Mouse (Mus musculus): ENCODE measurements around the gene Eif2d. TPM values are rescaled to one million over a fixed set of nuclear protein-coding genes. Genes with fewer than 3 reads are reported as not detected.

Eif2d gene
- polyA plus RNA-seq, 1 experiment: 32.6 TPM

- Histone ChIP-seq H3K4me2 (ENCODE audit: low read depth) (no peak overlapping the region), H3K4me3 (no peak overlapping the region), H3ac (ENCODE audit: control insufficient read depth, insufficient read length) (no peak overlapping the region), H3K27me3 (ENCODE audit: control insufficient read depth, insufficient read depth, insufficient read length) (no peaks in the 10 kb centered on the region), H3K79me2 (ENCODE audit: control insufficient read depth, insufficient read depth) (no peaks in the 10 kb centered on the region), H3K36me3 (ENCODE audit: control insufficient read depth, insufficient read depth) (peaks cover 4% of the 10 kb centered on the region)
- TF ChIP-seq TCF12 (IDR thresholded peaks at IDR 0.05; ENCODE audit: insufficient read depth, poor library complexity, severe bottlenecking) (no peak), E2F4 (IDR thresholded peaks at IDR 0.05; ENCODE audit: insufficient read depth) (no peak), TCF3 (IDR thresholded peaks at IDR 0.05; ENCODE audit: insufficient read length, low read depth) (no peak), MYOG (IDR thresholded peaks at IDR 0.05; ENCODE audit: control insufficient read depth in 1 of 3, insufficient read depth in 1 of 3, insufficient read length in 2 of 3, low read depth in 2 of 3) (no peak)
These were observed 28.9 kb downstream of the Eif2d start for GRCm38 (mm10) chr1:131181642-131182527.

GRCm38 (mm10) chr1:131183201-131183600 is 30.2 kb downstream of the Eif2d start:
- Histone ChIP-seq H3ac (ENCODE audit: control insufficient read depth, insufficient read length) (no peak overlapping the region), H3K4me3 (no peak overlapping the region), H3K27me3 (ENCODE audit: control insufficient read depth, insufficient read depth, insufficient read length) (no peaks in the 10 kb centered on the region), H3K36me3 (ENCODE audit: control insufficient read depth, insufficient read depth) (no peaks in the 10 kb centered on the region), H3K4me2 (ENCODE audit: low read depth) (peak overlapping the region; percentile 68), H3K79me2 (ENCODE audit: control insufficient read depth, insufficient read depth) (no peaks in the 10 kb centered on the region)
- TF ChIP-seq SRF (IDR thresholded peaks at IDR 0.05; ENCODE audit: control insufficient read depth, insufficient read length, low read depth) (no peak), POLR2AphosphoS2 (IDR thresholded peaks at IDR 0.05; ENCODE audit: insufficient read length, low read depth) (peak; percentile 29), USF1 (IDR thresholded peaks at IDR 0.05; ENCODE audit: low read depth) (no peak), E2F4 (IDR thresholded peaks at IDR 0.05; ENCODE audit: insufficient read depth) (no peak)

- peak overlapping the region; percentile 68 for H3K4me2 ChIP-seq (ENCODE audit: low read depth)
- TF ChIP-seq CEBPB (IDR thresholded peaks at IDR 0.05; ENCODE audit: insufficient read depth, poor library complexity, severe bottlenecking) (0 out of 2 replicates have a peak, but pooled peaks have one; percentile 43), MYOG (IDR thresholded peaks at IDR 0.05; ENCODE audit: control insufficient read depth in 1 of 3, insufficient read depth in 1 of 3, insufficient read length in 2 of 3, low read depth in 2 of 3) (peak in 2 of 3 experiments; percentile 70 to 72), MYOD1 (IDR thresholded peaks at IDR 0.05; ENCODE audit: control insufficient read depth in 1 of 3, insufficient read length in 2 of 3, low read depth in 2 of 3) (peak in 2 of 3 experiments; percentile 79 to 85), USF1 (IDR thresholded peaks at IDR 0.05; ENCODE audit: low read depth) (no peak), POLR2A (IDR thresholded peaks at IDR 0.05; ENCODE audit: insufficient read length, low read depth) (no peak), TCF12 (IDR thresholded peaks at IDR 0.05; ENCODE audit: insufficient read depth, poor library complexity, severe bottlenecking) (peak; percentile 55)
These were observed 31.4 kb downstream of the Eif2d start for GRCm38 (mm10) chr1:131184253-131184955.

GRCm38 (mm10) chr1:131184956-131185660 is 32.1 kb downstream of the Eif2d start:
- no peaks in the 10 kb centered on the region for H3K79me2 ChIP-seq (ENCODE audit: control insufficient read depth, insufficient read depth)
- no peaks in the 10 kb centered on the region for H3K27me3 ChIP-seq (ENCODE audit: control insufficient read depth, insufficient read depth, insufficient read length)
- H3K4me3 ChIP-seq: no peak overlapping the region
- H3K36me3 ChIP-seq (ENCODE audit: control insufficient read depth, insufficient read depth): no peaks in the 10 kb centered on the region
- H3K4me2 ChIP-seq (ENCODE audit: low read depth): peak overlapping the region; percentile 55
- TF ChIP-seq POLR2AphosphoS2 (IDR thresholded peaks at IDR 0.05; ENCODE audit: insufficient read length, low read depth) (no peak), USF1 (IDR thresholded peaks at IDR 0.05; ENCODE audit: low read depth) (no peak), E2F4 (IDR thresholded peaks at IDR 0.05; ENCODE audit: insufficient read depth) (no peak), MYOG (IDR thresholded peaks at IDR 0.05; ENCODE audit: control insufficient read depth in 1 of 3, insufficient read depth in 1 of 3, insufficient read length in 2 of 3, low read depth in 2 of 3) (no peak), SRF (IDR thresholded peaks at IDR 0.05; ENCODE audit: control insufficient read depth, insufficient read length, low read depth) (no peak), MAX (IDR thresholded peaks at IDR 0.05; ENCODE audit: low read depth) (no peak), REST (IDR thresholded peaks at IDR 0.05; ENCODE audit: insufficient read depth, insufficient read length) (no peak), POLR2A (IDR thresholded peaks at IDR 0.05; ENCODE audit: insufficient read length, low read depth) (no peak), CEBPB (IDR thresholded peaks at IDR 0.05; ENCODE audit: insufficient read depth, poor library complexity, severe bottlenecking) (no peak), MYOD1 (IDR thresholded peaks at IDR 0.05; ENCODE audit: control insufficient read depth in 1 of 3, insufficient read length in 2 of 3, low read depth in 2 of 3) (no peak), TCF3 (IDR thresholded peaks at IDR 0.05; ENCODE audit: insufficient read length, low read depth) (no peak), TCF12 (IDR thresholded peaks at IDR 0.05; ENCODE audit: insufficient read depth, poor library complexity, severe bottlenecking) (no peak)
- H3ac ChIP-seq (ENCODE audit: control insufficient read depth, insufficient read length): no peak overlapping the region

More at GRCm38 (mm10) chr1:131184253-131184955, 31.4 kb downstream of the Eif2d start:
- Histone ChIP-seq H3K4me3 (no peak overlapping the region), H3K27me3 (ENCODE audit: control insufficient read depth, insufficient read depth, insufficient read length) (no peaks in the 10 kb centered on the region), H3K79me2 (ENCODE audit: control insufficient read depth, insufficient read depth) (no peaks in the 10 kb centered on the region), H3K36me3 (ENCODE audit: control insufficient read depth, insufficient read depth) (no peaks in the 10 kb centered on the region), H3ac (ENCODE audit: control insufficient read depth, insufficient read length) (no peak overlapping the region)

Data from myocyte (in vitro differentiated cells).